Mouse (Mus musculus) neural tube, embryonic 11.5 days (tissue): ENCODE measurements around the gene Fam19a5. TPM values are rescaled to one million over a fixed set of nuclear protein-coding genes. Genes with fewer than 3 reads are reported as not detected.

Experiments used
- ATAC-seq: fragments of 200-750 bp; cut with Nextera tagmentation; 2 replicates; pipeline ENCODE4 v1.8.0; 2017; ENCODE audit warnings: moderate number of reproducible peaks, mild to moderate bottlenecking, moderate TSS enrichment, moderate library complexity; ENCODE audit not compliant: insufficient read depth, low FRiP score, low TSS enrichment
- DNase-seq: peaks from one replicate; pipeline ENCODE4 v3.0.0-alpha.2; 2015; ENCODE audit warnings: low spot score
- H3K27ac ChIP-seq: fragments of 300-500 bp; sonication (generic); 2 replicates; pipeline ENCODE4 v1.5.1; 2014; ENCODE audit warnings: low read depth, mild to moderate bottlenecking, low read length
- H3K27me3 ChIP-seq: fragments of 300-500 bp; sonication (generic); 2 replicates; pipeline ENCODE4 v1.6.1; 2014; ENCODE audit warnings: mild to moderate bottlenecking, low read length, mixed read lengths; ENCODE audit not compliant: control insufficient read depth, insufficient read depth
- H3K36me3 ChIP-seq: fragments of 300-500 bp; sonication (generic); 2 replicates; pipeline ENCODE4 v1.6.1; 2014; ENCODE audit warnings: mild to moderate bottlenecking, low read length, moderate library complexity, mixed read lengths; ENCODE audit not compliant: control insufficient read depth, insufficient read depth
- H3K4me1 ChIP-seq: fragments of 300-500 bp; sonication (generic); 2 replicates; pipeline ENCODE4 v1.6.1; 2014; ENCODE audit warnings: low read length, mixed read lengths; ENCODE audit not compliant: control insufficient read depth, insufficient read depth
- H3K4me2 ChIP-seq: fragments of 300-500 bp; sonication (generic); 2 replicates; pipeline ENCODE4 v1.6.1; 2014; ENCODE audit warnings: low read depth, mild to moderate bottlenecking, moderate library complexity
- H3K4me3 ChIP-seq: fragments of 300-500 bp; sonication (generic); 2 replicates; pipeline ENCODE4 v1.5.1; 2014; ENCODE audit warnings: low read depth, low read length
- H3K9ac ChIP-seq: fragments of 300-500 bp; sonication (generic); 2 replicates; pipeline ENCODE4 v1.6.1; 2014; ENCODE audit warnings: mild to moderate bottlenecking, low read length
- H3K9me3 ChIP-seq: fragments of 300-500 bp; sonication (generic); 2 replicates; pipeline ENCODE4 v1.6.1; 2016; ENCODE audit warnings: low read length; ENCODE audit not compliant: control insufficient read depth
- WGBS: fragments of 180-500 bp; shearing (Covaris S2); extraction: QIAGEN DNeasy Blood & Tissue Kit; methylation state at CpG from one replicate; pipeline ENCODE4 v1.1.7; 2014; 5-methylcytosine and 5-hydroxymethylcytosine counted together
- polyA plus RNA-seq: library from polyadenylated mRNA; unstranded; fragments of >200 nt; fragmentation: Nextera tagmentation; extraction: Ambion mirVana; gene quantifications from 2 replicates; pipeline ENCODE4 v1.2.1, GENCODE M21; 2014

The Fam19a5 gene
- polyA plus RNA-seq, 1 experiment from 2014 or later, result 9.4 TPM

- Histone ChIP-seq H3K9ac (no peak overlapping the region), H3K4me1 (no peaks in the 10 kb centered on the region), H3K4me3 (no peak overlapping the region), H3K36me3 (no peaks in the 10 kb centered on the region), H3K9me3 (no peaks in the 10 kb centered on the region), H3K27me3 (no peaks in the 10 kb centered on the region), H3K4me2 (no peak overlapping the region), H3K27ac (no peak overlapping the region)
- 68% methylated on average over 11 of the region's 11 CpGs for WGBS
- DNase-seq (peak; percentile 14), ATAC-seq (no peak)
Measured at GRCm38 (mm10) chr15:87566040-87566929, 22.2 kb downstream of the Fam19a5 start.

- no peak for DNase-seq
- no peaks in the 10 kb centered on the region for H3K4me1 ChIP-seq
Measured at GRCm38 (mm10) chr15:87570182-87570581, 26.1 kb downstream of the Fam19a5 start.

GRCm38 (mm10) chr15:87579861-87580260 lies 35.8 kb downstream of the Fam19a5 start:
- Histone ChIP-seq H3K36me3 (no peaks in the 10 kb centered on the region), H3K9ac (no peak overlapping the region), H3K27me3 (no peaks in the 10 kb centered on the region), H3K4me2 (no peak overlapping the region), H3K9me3 (no peaks in the 10 kb centered on the region), H3K4me1 (no peaks in the 10 kb centered on the region), H3K4me3 (no peak overlapping the region), H3K27ac (no peak overlapping the region)
- ATAC-seq (no peak), DNase-seq (no peak)
- 88% methylated on average over 5 of the region's 5 CpGs for WGBS

More at GRCm38 (mm10) chr15:87570182-87570581, 26.1 kb downstream of the Fam19a5 start:
- Histone ChIP-seq H3K36me3 (no peaks in the 10 kb centered on the region), H3K9me3 (no peaks in the 10 kb centered on the region), H3K4me3 (no peak overlapping the region), H3K4me2 (no peak overlapping the region), H3K27me3 (no peaks in the 10 kb centered on the region), H3K9ac (no peak overlapping the region), H3K27ac (no peak overlapping the region)
- 70% methylated on average over 11 of the region's 11 CpGs for WGBS
- ATAC-seq, result no peak

- 84% methylated on average over 26 of the region's 26 CpGs for WGBS
- no peak overlapping the region for H3K4me2 ChIP-seq
- no peak for ATAC-seq
- H3K9me3 ChIP-seq, result no peaks in the 10 kb centered on the region
- no peak for DNase-seq
- H3K27ac ChIP-seq, result no peak overlapping the region
- H3K4me3 ChIP-seq, result no peak overlapping the region
- no peak overlapping the region for H3K9ac ChIP-seq
- H3K36me3 ChIP-seq, result no peaks in the 10 kb centered on the region
- no peaks in the 10 kb centered on the region for H3K4me1 ChIP-seq
- no peaks in the 10 kb centered on the region for H3K27me3 ChIP-seq
Measured at GRCm38 (mm10) chr15:87583921-87584621, 40.0 kb downstream of the Fam19a5 start.

GRCm38 (mm10) chr15:87590975-87591374 lies 46.9 kb downstream of the Fam19a5 start:
- Histone ChIP-seq H3K27me3 (no peaks in the 10 kb centered on the region), H3K4me3 (no peak overlapping the region), H3K9me3 (no peaks in the 10 kb centered on the region), H3K4me1 (no peaks in the 10 kb centered on the region), H3K9ac (no peak overlapping the region), H3K36me3 (no peaks in the 10 kb centered on the region), H3K4me2 (no peak overlapping the region), H3K27ac (no peak overlapping the region)
- WGBS, result 90% methylated on average over 10 of the region's 10 CpGs
- no peak for DNase-seq
- no peak for ATAC-seq

- no peak overlapping the region for H3K27ac ChIP-seq
- H3K9ac ChIP-seq, result no peak overlapping the region
- no peak overlapping the region for H3K4me3 ChIP-seq
- no peaks in the 10 kb centered on the region for H3K4me1 ChIP-seq
- H3K9me3 ChIP-seq, result no peaks in the 10 kb centered on the region
- no peak overlapping the region for H3K4me2 ChIP-seq
- ATAC-seq, result no peak
- no peaks in the 10 kb centered on the region for H3K36me3 ChIP-seq
- no peaks in the 10 kb centered on the region for H3K27me3 ChIP-seq
- DNase-seq, result no peak
- 90% methylated on average over 8 of the region's 8 CpGs for WGBS
Measured at GRCm38 (mm10) chr15:87596731-87597130, 52.6 kb downstream of the Fam19a5 start.

GRCm38 (mm10) chr15:87597149-87597548 lies 53.0 kb downstream of the Fam19a5 start:
- Histone ChIP-seq H3K36me3 (no peaks in the 10 kb centered on the region), H3K9me3 (no peaks in the 10 kb centered on the region), H3K4me1 (no peaks in the 10 kb centered on the region), H3K27ac (no peak overlapping the region), H3K9ac (no peak overlapping the region), H3K4me3 (no peak overlapping the region), H3K4me2 (no peak overlapping the region), H3K27me3 (no peaks in the 10 kb centered on the region)
- DNase-seq, result no peak
- 83% methylated on average over 4 of the region's 4 CpGs for WGBS
- ATAC-seq, result no peak

- Histone ChIP-seq H3K9ac (no peak overlapping the region), H3K36me3 (no peaks in the 10 kb centered on the region), H3K9me3 (no peaks in the 10 kb centered on the region), H3K4me1 (no peaks in the 10 kb centered on the region), H3K27me3 (no peaks in the 10 kb centered on the region), H3K27ac (no peak overlapping the region), H3K4me3 (no peak overlapping the region), H3K4me2 (no peak overlapping the region)
- 91% methylated on average over 4 of the region's 4 CpGs for whole genome bisulfite sequencing
- ATAC-seq, result no peak
- no peak for DNase-seq
Measured at GRCm38 (mm10) chr15:87597766-87598165, 53.7 kb downstream of the Fam19a5 start.
